In genomic region chr14:117778538-117779413, GRCm38 (mm10) we compare ENCODE assay signal across 20 mouse cellular contexts.
A peak's percentile ranks its signal among the peaks of the same experiment; 100 is the strongest.
DNase-seq lines count a peak whose midpoint lies in the region; ATAC-seq and TF ChIP-seq lines count a peak whose summit lies in the region.
"Had no signal": no experiment of that assay in that cellular context is flagged by ENCODE, and none has a peak within 500 bp of the region (broad histone marks: within the 10 kb centered on the region; RNA-seq: fewer than 3 reads in every experiment).

No protein-coding gene starts in this region.

- H3K4me3 ChIP-seq in forebrain, embryonic 14.5 days (ENCODE audit: low read depth, low read length): no peak overlapping the region
- no peak overlapping the region for H3K4me3 ChIP-seq in forebrain, embryonic 13.5 days
- no peak overlapping the region for H3K4me3 ChIP-seq in lung, postnatal 0 days (ENCODE audit: low read depth, low read length)
- H3K4me3 ChIP-seq in kidney, adult 2 months (ENCODE audit: insufficient read depth, low read depth, low read length): no peak overlapping the region
- H3K4me3 ChIP-seq: embryonic facial prominence, embryonic 13.5 days; limb, embryonic 13.5 days; neural tube, embryonic 12.5 days had no signal

- H3K4me1 ChIP-seq in forebrain, embryonic 14.5 days (ENCODE audit: control insufficient read depth, insufficient read depth, low read length): no peaks in the 10 kb centered on the region
- H3K4me1 ChIP-seq in forebrain, embryonic 13.5 days: peaks cover 19% of the 10 kb centered on the region
- no peaks in the 10 kb centered on the region for H3K4me1 ChIP-seq in lung, postnatal 0 days (ENCODE audit: insufficient read depth, low read depth, low read length)
- no peaks in the 10 kb centered on the region for H3K4me1 ChIP-seq in kidney, adult 2 months (ENCODE audit: control insufficient read depth, insufficient read depth, low read length)
- H3K4me1 ChIP-seq: embryonic facial prominence, embryonic 13.5 days had no signal

- TF ChIP-seq EP300 in lung, postnatal 0 days (IDR thresholded peaks at IDR 0.05): no peak

- no peak for DNase-seq in forebrain, embryonic 14.5 days (ENCODE audit: low spot score)
- DNase-seq in lung, postnatal 25 days (ENCODE audit: low spot score): peak; percentile 16
- DNase-seq in lung, postnatal 0 days (ENCODE audit: low spot score): no peak
- DNase-seq in layer of hippocampus, adult 11-12 months (ENCODE audit: low spot score): no peak
- no peak for DNase-seq in kidney, adult 2 months
- DNase-seq: adrenal gland, postnatal 25 days; cerebellum, adult 18-20 months; kidney, postnatal 10 days; layer of hippocampus, adult 9-11 months; lung, postnatal 14 days; midbrain, embryonic 14.5 days; thymus, adult 2 months had no signal

- no peak for TF ChIP-seq POLR2A in kidney, adult 2 months (IDR thresholded peaks at IDR 0.05; ENCODE audit: low read depth, low read length)

- H3K9me3 ChIP-seq in forebrain, embryonic 14.5 days (replicated peaks; ENCODE audit: control insufficient read depth, low read length): no peaks in the 10 kb centered on the region
- no peaks in the 10 kb centered on the region for H3K9me3 ChIP-seq in forebrain, embryonic 13.5 days (replicated peaks)
- no peaks in the 10 kb centered on the region for H3K9me3 ChIP-seq in lung, postnatal 0 days (ENCODE audit: low read length)
- H3K9me3 ChIP-seq: embryonic facial prominence, embryonic 13.5 days; limb, embryonic 13.5 days; neural tube, embryonic 12.5 days had no signal

- H3K9ac ChIP-seq in forebrain, embryonic 14.5 days (ENCODE audit: low read length): no peak overlapping the region
- H3K9ac ChIP-seq in forebrain, embryonic 13.5 days: no peak overlapping the region
- H3K9ac ChIP-seq in lung, postnatal 0 days (replicated peaks; ENCODE audit: low read depth): no peak overlapping the region
- H3K9ac ChIP-seq: embryonic facial prominence, embryonic 13.5 days; limb, embryonic 13.5 days; neural tube, embryonic 12.5 days had no signal

- H3K36me3 ChIP-seq in forebrain, embryonic 14.5 days (ENCODE audit: control insufficient read depth, insufficient read depth, low read length): no peaks in the 10 kb centered on the region
- H3K36me3 ChIP-seq in forebrain, embryonic 13.5 days (ENCODE audit: poor library complexity, severe bottlenecking): no peaks in the 10 kb centered on the region
- H3K36me3 ChIP-seq in lung, postnatal 0 days (ENCODE audit: insufficient read depth, low read length): no peaks in the 10 kb centered on the region
- H3K36me3 ChIP-seq in kidney, adult 2 months (ENCODE audit: control insufficient read depth, insufficient read depth, low read length): no peaks in the 10 kb centered on the region
- H3K36me3 ChIP-seq: embryonic facial prominence, embryonic 13.5 days; limb, embryonic 13.5 days; neural tube, embryonic 12.5 days had no signal

- peak; percentile 40; the same call in 1 of the 2 replicates for ATAC-seq in forebrain, embryonic 14.5 days
- no peak for ATAC-seq in forebrain, embryonic 13.5 days
- ATAC-seq in lung, postnatal 0 days: no peak
- peak; percentile 95 for ATAC-seq in hematopoietic stem cell, adult 5-6 weeks (replicated peaks in 1 of 2; ENCODE audit: insufficient read depth in 1 of 2, low FRiP score in 2 of 2, low TSS enrichment in 1 of 2, low read depth in 1 of 2, poor library complexity in 2 of 2, severe bottlenecking in 2 of 2)
- ATAC-seq in megakaryocyte progenitor cell, adult 5-6 weeks (replicated peaks; ENCODE audit: poor library complexity): peak; percentile 88
- ATAC-seq: activated CD4-positive, CD25-positive, alpha-beta regulatory T cell, adult 4 months had no signal

- H3K27me3 ChIP-seq in forebrain, embryonic 14.5 days (replicated peaks; ENCODE audit: control insufficient read depth, insufficient read depth, low read length): no peaks in the 10 kb centered on the region
- no peaks in the 10 kb centered on the region for H3K27me3 ChIP-seq in forebrain, embryonic 13.5 days
- H3K27me3 ChIP-seq in lung, postnatal 0 days (replicated peaks; ENCODE audit: insufficient read depth, low read length): no peaks in the 10 kb centered on the region
- H3K27me3 ChIP-seq in kidney, adult 2 months (replicated peaks; ENCODE audit: control insufficient read depth, insufficient read depth, low read length): no peaks in the 10 kb centered on the region
- H3K27me3 ChIP-seq: CH12.LX; embryonic facial prominence, embryonic 13.5 days; limb, embryonic 13.5 days; neural tube, embryonic 12.5 days had no signal

- no peak overlapping the region for H3K27ac ChIP-seq in forebrain, embryonic 14.5 days (ENCODE audit: low read depth, low read length)
- H3K27ac ChIP-seq in forebrain, embryonic 13.5 days: no peak overlapping the region; the same call in 1 of the 2 replicates
- no peak overlapping the region for H3K27ac ChIP-seq in lung, postnatal 0 days (ENCODE audit: low read length)
- H3K27ac ChIP-seq in kidney, adult 2 months (ENCODE audit: insufficient read depth, low read depth, low read length): no peak overlapping the region
- H3K27ac ChIP-seq: embryonic facial prominence, embryonic 13.5 days; limb, embryonic 13.5 days; neural tube, embryonic 12.5 days had no signal

- WGBS in forebrain, embryonic 14.5 days: 48% methylated on average over 15 of the region's 15 CpGs
- WGBS in forebrain, embryonic 13.5 days: 49% methylated on average over 15 of the region's 15 CpGs
- 78% methylated on average over 15 of the region's 15 CpGs for WGBS in lung, postnatal 0 days
- WGBS in kidney, adult 2 months: 74% methylated on average over 15 of the region's 15 CpGs

- no peak for TF ChIP-seq CTCF in lung, postnatal 0 days (IDR thresholded peaks at IDR 0.05)
- TF ChIP-seq CTCF in kidney, adult 2 months (conservative IDR thresholded peaks at IDR 0.05; ENCODE audit: insufficient read depth, insufficient read length, low read depth, low read length): no peak

- no peak overlapping the region for H3K4me2 ChIP-seq in forebrain, embryonic 14.5 days (ENCODE audit: low read length)
- no peak overlapping the region for H3K4me2 ChIP-seq in forebrain, embryonic 13.5 days
- no peak overlapping the region for H3K4me2 ChIP-seq in lung, postnatal 0 days (replicated peaks; ENCODE audit: low read depth, low read length)
- H3K4me2 ChIP-seq: embryonic facial prominence, embryonic 13.5 days; limb, embryonic 13.5 days; neural tube, embryonic 12.5 days had no signal

Comparison
In these comparisons a context has a peak if more than half of its experiments do, and no peak if none do; other contexts are left out.
1. ATAC-seq: peak in forebrain, embryonic 14.5 days (single experiment), hematopoietic stem cell, adult 5-6 weeks (2 of 2) and megakaryocyte progenitor cell, adult 5-6 weeks (single experiment); none in forebrain, embryonic 13.5 days (single experiment) and lung, postnatal 0 days (single experiment).